Mouse (Mus musculus) bone marrow macrophage, adult 2 months (primary cell): ENCODE measurements at regions not wholly inside any gene's neighbourhood (a gene's known extent, or its start where the extent isn't known, plus 50 kb on each side); places are given as distances from the start of the nearest gene placed in this dataset.
A peak's percentile ranks its signal among the peaks of the same experiment; 100 is the strongest.

Experiments
- H3K27ac ChIP-seq: 2 replicates; pipeline ENCODE4 v1.5.1; 2012; ENCODE audit warnings: low read depth, low read length; ENCODE audit not compliant: insufficient read depth
- H3K4me1 ChIP-seq: 2 replicates; pipeline ENCODE4 v1.6.1; 2012; ENCODE audit warnings: low read length; ENCODE audit not compliant: control insufficient read depth, insufficient read depth
- H3K4me3 ChIP-seq: 2 replicates; pipeline ENCODE4 v1.5.1; 2012; ENCODE audit warnings: mild to moderate bottlenecking, low read length, moderate library complexity; ENCODE audit not compliant: insufficient read depth
- CTCF ChIP-seq: IDR thresholded peaks from 2 replicates; pipeline ENCODE4 v1.5.1; 2012; ENCODE audit warnings: low read depth, mild to moderate bottlenecking, low read length, moderate library complexity
- POLR2A ChIP-seq: IDR thresholded peaks from 2 replicates; pipeline ENCODE4 v1.6.1; 2012; ENCODE audit warnings: mild to moderate bottlenecking, low read depth, low read length, borderline replicate concordance

DNA sequence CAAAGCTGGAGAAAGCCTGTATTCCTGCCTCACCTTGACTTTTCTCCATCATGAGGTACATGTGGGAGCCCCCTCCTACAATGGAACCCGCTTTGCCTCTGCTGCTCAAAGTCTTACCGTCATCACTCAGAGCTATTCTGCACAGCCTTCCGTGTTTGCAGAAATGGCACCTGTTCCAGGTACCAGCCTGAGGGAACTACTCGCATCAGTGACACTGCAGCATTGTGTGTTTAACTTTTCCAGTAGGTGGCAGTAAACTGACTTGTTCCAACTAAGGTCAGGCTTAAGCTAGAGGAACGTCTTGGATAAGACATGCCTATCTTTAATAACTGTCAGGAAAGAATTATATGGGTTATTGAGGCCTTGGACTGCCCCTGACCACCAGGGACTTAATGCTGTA lies 71.4 kb downstream of the Fam173b start:
- Histone ChIP-seq H3K4me3 (no peak overlapping the region), H3K4me1 (no peaks in the 10 kb centered on the region), H3K27ac (no peak overlapping the region)
- TF ChIP-seq CTCF (no peak), POLR2A (no peak)

- Histone ChIP-seq H3K4me3 (no peak overlapping the region), H3K4me1 (no peaks in the 10 kb centered on the region), H3K27ac (no peak overlapping the region)
- no peak for TF ChIP-seq CTCF
- TF ChIP-seq POLR2A = no peak
Measured at GRCm38 (mm10) chr15:31676771-31677191, 75.1 kb downstream of the Fam173b start.

DNA sequence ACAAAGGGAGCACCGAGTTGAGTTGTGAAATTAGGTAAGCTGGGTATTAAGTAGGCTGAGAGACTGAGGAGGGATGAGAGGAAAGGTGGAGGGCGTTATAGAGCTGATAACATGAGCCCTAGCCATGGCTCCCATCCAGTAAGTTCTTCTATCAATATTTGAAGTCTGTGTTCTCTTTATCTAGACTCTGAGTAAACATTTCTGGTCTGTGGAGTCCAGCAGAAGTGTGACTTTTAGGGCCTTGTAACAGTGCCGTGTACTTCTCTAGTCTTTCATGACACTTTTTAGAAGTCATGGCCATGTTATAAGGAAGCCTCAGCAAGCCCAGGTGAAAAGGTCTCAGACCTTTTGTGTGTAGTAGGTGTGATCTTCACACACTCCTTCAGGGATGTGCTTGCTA lies 91.5 kb downstream of the Fam173b start:
- no peak overlapping the region for H3K4me3 ChIP-seq

GRCm38 (mm10) chr15:31694877-31695671 lies 93.4 kb downstream of the Fam173b start:
- H3K4me3 ChIP-seq = no peak overlapping the region
- H3K4me1 ChIP-seq = no peaks in the 10 kb centered on the region
- TF ChIP-seq POLR2A (no peak), CTCF (no peak)
- H3K27ac ChIP-seq = no peak overlapping the region

More for the DNA sequence above, 91.5 kb downstream of the Fam173b start:
- Histone ChIP-seq H3K4me1 (no peaks in the 10 kb centered on the region), H3K27ac (no peak overlapping the region)
- no peak for TF ChIP-seq POLR2A
- TF ChIP-seq CTCF = no peak

DNA sequence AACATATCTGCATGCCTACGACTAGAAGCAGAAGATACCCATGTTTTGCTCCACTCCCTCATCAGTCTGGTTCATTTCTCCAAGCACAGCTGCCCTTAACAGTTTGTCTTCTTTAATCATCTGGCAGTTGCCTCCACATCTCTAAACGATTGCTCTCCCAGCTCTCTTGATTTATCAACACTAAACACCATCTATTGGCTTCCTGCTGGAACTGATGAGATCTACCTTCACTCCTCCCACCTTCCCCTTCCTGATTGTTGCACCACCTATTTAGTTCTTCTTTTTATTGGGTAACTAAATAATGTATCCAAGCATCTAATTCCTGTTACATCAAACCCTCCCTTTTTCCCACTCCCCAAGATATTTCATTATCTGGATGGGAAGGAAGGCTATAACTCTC lies 101.7 kb downstream of the Fam173b start:
- TF ChIP-seq CTCF (no peak), POLR2A (no peak)
- H3K4me1 ChIP-seq = no peaks in the 10 kb centered on the region
- no peak overlapping the region for H3K4me3 ChIP-seq
- H3K27ac ChIP-seq = no peak overlapping the region

GRCm38 (mm10) chr15:31707416-31707815 lies 105.8 kb downstream of the Fam173b start:
- no peak overlapping the region for H3K4me3 ChIP-seq
- H3K27ac ChIP-seq = no peak overlapping the region
- no peaks in the 10 kb centered on the region for H3K4me1 ChIP-seq
- TF ChIP-seq CTCF (no peak), POLR2A (no peak)

DNA sequence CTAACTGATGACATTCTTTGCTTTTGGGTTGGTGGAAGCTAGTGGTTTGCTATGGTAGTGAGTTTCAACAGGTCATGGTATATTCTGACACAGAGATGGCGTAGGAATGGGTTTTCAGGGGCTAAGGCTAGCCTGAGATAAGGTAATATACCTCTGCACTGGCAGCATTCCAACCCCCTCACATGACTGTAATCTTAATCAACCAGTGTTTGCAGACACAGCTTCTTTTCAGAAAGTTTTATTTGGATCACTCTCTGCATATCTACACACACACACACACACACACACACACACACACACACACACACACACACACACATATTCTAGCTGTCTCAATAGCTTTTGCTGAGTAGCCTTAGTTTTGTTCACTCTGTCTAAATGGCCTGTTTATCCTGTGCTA lies 119.4 kb downstream of the Fam173b start:
- no peak overlapping the region for H3K27ac ChIP-seq
- H3K4me3 ChIP-seq = no peak overlapping the region
- TF ChIP-seq CTCF (no peak), POLR2A (no peak)
- H3K4me1 ChIP-seq = no peaks in the 10 kb centered on the region

GRCm38 (mm10) chr15:31722429-31722828 lies 120.8 kb downstream of the Fam173b start:
- Histone ChIP-seq H3K27ac (no peak overlapping the region), H3K4me1 (no peaks in the 10 kb centered on the region), H3K4me3 (no peak overlapping the region)
- TF ChIP-seq CTCF (no peak), POLR2A (no peak)

DNA sequence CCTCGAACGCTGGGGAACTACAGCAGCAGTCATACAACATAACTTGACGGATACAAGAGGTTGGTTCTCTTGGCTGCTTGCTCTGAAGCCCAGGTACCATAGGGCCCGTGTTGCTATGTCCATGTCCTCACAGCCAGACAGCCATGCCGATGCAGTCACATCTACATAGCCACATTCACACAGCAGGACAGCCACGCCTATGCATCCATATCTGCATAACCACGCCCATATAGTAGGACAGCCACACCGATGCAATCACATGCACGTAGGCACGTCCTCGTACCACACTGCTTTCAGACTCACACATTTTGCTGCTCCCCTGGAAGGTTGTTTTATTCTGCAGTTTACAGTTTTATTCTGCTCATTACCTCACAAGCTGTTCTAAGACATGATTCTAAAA lies 122.6 kb downstream of the Fam173b start:
- no peaks in the 10 kb centered on the region for H3K4me1 ChIP-seq
- no peak for TF ChIP-seq CTCF
- no peak overlapping the region for H3K27ac ChIP-seq
- peak overlapping the region; percentile 10; the same call in 1 of the 2 replicates for H3K4me3 ChIP-seq

- no peak for TF ChIP-seq POLR2A
- no peaks in the 10 kb centered on the region for H3K4me1 ChIP-seq
- no peak overlapping the region for H3K4me3 ChIP-seq
- no peak overlapping the region for H3K27ac ChIP-seq
Measured at GRCm38 (mm10) chr15:31729133-31729532, 127.5 kb downstream of the Fam173b start.
